Mouse (Mus musculus): ENCODE data around the gene Ercc6l. TPM values are rescaled to one million over a fixed set of nuclear protein-coding genes. Genes with fewer than 3 reads are reported as not detected.

The Ercc6l gene
- polyA plus RNA-seq, 1 experiment: 13.0 TPM

- 0 out of 2 replicates have a peak, but pooled peaks cover 4% of the 10 kb centered on the region for H3K4me1 ChIP-seq (ENCODE audit: control insufficient read depth, insufficient read depth, low read length)
- H3K4me3 ChIP-seq (ENCODE audit: insufficient read depth, low read length): no peak overlapping the region
- TF ChIP-seq CTCF (IDR thresholded peaks at IDR 0.05; ENCODE audit: borderline replicate concordance, insufficient read depth, low read length): no peak
- TF ChIP-seq POLR2A (IDR thresholded peaks at IDR 0.05; ENCODE audit: low read depth, low read length): no peak
- no peak overlapping the region for H3K27ac ChIP-seq (ENCODE audit: insufficient read depth, low read length)
Measured at GRCm38 (mm10) chrX:102169724-102170123, 12.8 kb upstream of the Ercc6l start.

DNA sequence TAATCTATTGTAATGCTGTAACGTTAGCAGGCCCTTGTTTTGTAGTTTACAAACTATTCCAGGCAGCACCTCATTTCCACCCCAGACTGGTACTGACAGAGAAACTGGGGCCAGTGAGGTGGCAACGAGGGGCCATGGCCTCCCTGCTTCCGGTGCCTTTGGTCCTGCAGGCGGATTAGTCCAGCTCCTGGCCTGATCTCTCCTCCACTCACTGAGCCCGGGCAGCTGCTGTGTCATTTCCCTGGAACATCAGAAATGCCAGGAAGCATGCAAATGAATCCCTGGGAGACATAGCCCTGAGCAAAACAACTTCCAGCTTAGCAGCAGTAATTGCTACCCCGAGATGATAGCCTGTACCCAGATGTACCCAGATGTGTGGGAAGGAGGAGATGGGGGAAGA, 10.1 kb upstream of the Ercc6l start:
- Histone ChIP-seq H3K27ac (ENCODE audit: insufficient read depth, low read length) (peak overlapping the region; percentile 39; the same call in 1 of the 2 replicates), H3K4me3 (ENCODE audit: insufficient read depth, low read length) (no peak overlapping the region), H3K4me1 (ENCODE audit: control insufficient read depth, insufficient read depth, low read length) (0 out of 2 replicates have a peak, but pooled peaks cover 4% of the 10 kb centered on the region)
- TF ChIP-seq CTCF (IDR thresholded peaks at IDR 0.05; ENCODE audit: borderline replicate concordance, insufficient read depth, low read length) (no peak), POLR2A (IDR thresholded peaks at IDR 0.05; ENCODE audit: low read depth, low read length) (no peak)

GRCm38 (mm10) chrX:102166521-102166920, 9.6 kb upstream of the Ercc6l start:
- 0 out of 2 replicates have a peak, but pooled peaks cover 4% of the 10 kb centered on the region for H3K4me1 ChIP-seq (ENCODE audit: control insufficient read depth, insufficient read depth, low read length)
- no peak for TF ChIP-seq POLR2A (IDR thresholded peaks at IDR 0.05; ENCODE audit: low read depth, low read length)
- no peak for TF ChIP-seq CTCF (IDR thresholded peaks at IDR 0.05; ENCODE audit: borderline replicate concordance, insufficient read depth, low read length)
- H3K4me3 ChIP-seq (ENCODE audit: insufficient read depth, low read length): no peak overlapping the region
- peak overlapping the region; percentile 39; the same call in 1 of the 2 replicates for H3K27ac ChIP-seq (ENCODE audit: insufficient read depth, low read length)

DNA sequence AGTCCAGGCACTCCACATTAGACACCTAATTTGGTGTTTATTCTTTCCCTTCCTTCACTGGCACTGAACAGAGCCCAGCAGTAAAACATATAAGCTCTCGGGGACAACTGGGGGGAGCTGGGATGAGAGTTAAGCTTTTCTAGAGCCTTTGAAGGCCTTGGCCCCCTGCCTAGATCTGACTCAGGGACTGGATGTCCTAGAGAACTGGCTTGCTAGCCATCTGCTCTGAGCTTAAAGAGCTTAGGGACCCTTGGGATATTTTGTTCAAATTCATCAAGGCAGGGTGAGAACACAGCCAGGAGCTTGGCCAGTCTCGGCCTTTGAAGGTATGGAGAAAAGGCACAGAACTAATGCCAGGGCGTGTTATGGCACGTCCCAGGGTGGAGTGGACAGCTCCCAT, 6.6 kb upstream of the Ercc6l start:
- Histone ChIP-seq H3K4me3 (ENCODE audit: insufficient read depth, low read length) (no peak overlapping the region), H3K27ac (ENCODE audit: insufficient read depth, low read length) (no peak overlapping the region), H3K4me1 (ENCODE audit: control insufficient read depth, insufficient read depth, low read length) (0 out of 2 replicates have a peak, but pooled peaks cover 4% of the 10 kb centered on the region)
- TF ChIP-seq POLR2A (IDR thresholded peaks at IDR 0.05; ENCODE audit: low read depth, low read length) (no peak), CTCF (IDR thresholded peaks at IDR 0.05; ENCODE audit: borderline replicate concordance, insufficient read depth, low read length) (no peak)

DNA sequence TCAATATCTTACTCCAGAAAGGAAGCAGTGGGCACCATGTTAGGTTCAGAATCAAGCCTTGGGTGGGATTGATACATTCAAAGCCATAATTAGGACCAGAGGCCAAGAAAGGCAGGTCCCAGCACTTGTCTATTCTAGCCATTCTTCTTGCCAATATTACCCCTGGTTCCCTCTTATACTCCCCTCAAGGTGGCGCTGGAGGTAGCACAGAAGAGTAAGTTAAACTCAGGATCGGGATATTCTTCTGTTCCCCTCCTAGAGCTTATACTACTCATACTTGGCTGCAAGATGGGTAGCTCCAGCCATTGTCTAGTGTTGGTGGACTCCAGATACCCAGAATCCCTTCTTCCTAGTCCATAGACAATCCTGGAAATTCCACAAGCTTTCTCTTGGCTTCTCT, 6.2 kb upstream of the Ercc6l start:
- TF ChIP-seq POLR2A (IDR thresholded peaks at IDR 0.05; ENCODE audit: low read depth, low read length) (no peak), CTCF (IDR thresholded peaks at IDR 0.05; ENCODE audit: borderline replicate concordance, insufficient read depth, low read length) (no peak)
- 0 out of 2 replicates have a peak, but pooled peaks cover 4% of the 10 kb centered on the region for H3K4me1 ChIP-seq (ENCODE audit: control insufficient read depth, insufficient read depth, low read length)
- H3K27ac ChIP-seq (ENCODE audit: insufficient read depth, low read length): no peak overlapping the region
- H3K4me3 ChIP-seq (ENCODE audit: insufficient read depth, low read length): no peak overlapping the region

DNA sequence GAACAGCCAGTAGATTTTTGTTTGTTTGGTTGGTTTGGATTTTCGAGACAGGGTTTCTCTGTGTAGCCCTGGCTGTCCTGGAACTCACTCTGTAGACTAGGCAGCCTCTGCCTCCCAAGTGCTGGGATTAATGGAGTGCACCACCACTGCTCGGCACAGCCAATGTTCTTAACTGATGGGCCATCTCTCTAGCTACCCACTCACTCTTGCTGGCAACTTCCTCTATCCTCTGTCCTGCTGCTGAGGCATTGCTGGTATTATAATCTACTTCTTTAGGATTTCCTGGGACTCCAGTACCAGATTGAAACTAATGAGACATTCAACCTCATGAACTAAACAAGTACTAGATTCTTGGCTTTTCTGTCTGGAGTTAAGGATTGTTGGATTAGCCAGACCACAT, 3.6 kb upstream of the Ercc6l start:
- H3K27ac ChIP-seq (ENCODE audit: insufficient read depth, low read length): no peak overlapping the region
- no peak overlapping the region for H3K4me3 ChIP-seq (ENCODE audit: insufficient read depth, low read length)
- H3K4me1 ChIP-seq (ENCODE audit: control insufficient read depth, insufficient read depth, low read length): no peaks in the 10 kb centered on the region
- TF ChIP-seq CTCF (IDR thresholded peaks at IDR 0.05; ENCODE audit: borderline replicate concordance, insufficient read depth, low read length): no peak
- no peak for TF ChIP-seq POLR2A (IDR thresholded peaks at IDR 0.05; ENCODE audit: low read depth, low read length)

GRCm38 (mm10) chrX:102159778-102160177, 2.9 kb upstream of the Ercc6l start:
- no peak overlapping the region for H3K27ac ChIP-seq (ENCODE audit: insufficient read depth, low read length)
- no peak for TF ChIP-seq CTCF (IDR thresholded peaks at IDR 0.05; ENCODE audit: borderline replicate concordance, insufficient read depth, low read length)
- no peak for TF ChIP-seq POLR2A (IDR thresholded peaks at IDR 0.05; ENCODE audit: low read depth, low read length)
- no peaks in the 10 kb centered on the region for H3K4me1 ChIP-seq (ENCODE audit: control insufficient read depth, insufficient read depth, low read length)
- no peak overlapping the region for H3K4me3 ChIP-seq (ENCODE audit: insufficient read depth, low read length)

GRCm38 (mm10) chrX:102157423-102157791, 516 bp upstream of the Ercc6l start:
- Histone ChIP-seq H3K4me3 (ENCODE audit: insufficient read depth, low read length) (peak overlapping the region; percentile 36), H3K27ac (ENCODE audit: insufficient read depth, low read length) (peak overlapping the region; percentile 80)
- no peak for TF ChIP-seq CTCF (IDR thresholded peaks at IDR 0.05; ENCODE audit: borderline replicate concordance, insufficient read depth, low read length)
- TF ChIP-seq POLR2A (IDR thresholded peaks at IDR 0.05; ENCODE audit: low read depth, low read length): no peak

DNA sequence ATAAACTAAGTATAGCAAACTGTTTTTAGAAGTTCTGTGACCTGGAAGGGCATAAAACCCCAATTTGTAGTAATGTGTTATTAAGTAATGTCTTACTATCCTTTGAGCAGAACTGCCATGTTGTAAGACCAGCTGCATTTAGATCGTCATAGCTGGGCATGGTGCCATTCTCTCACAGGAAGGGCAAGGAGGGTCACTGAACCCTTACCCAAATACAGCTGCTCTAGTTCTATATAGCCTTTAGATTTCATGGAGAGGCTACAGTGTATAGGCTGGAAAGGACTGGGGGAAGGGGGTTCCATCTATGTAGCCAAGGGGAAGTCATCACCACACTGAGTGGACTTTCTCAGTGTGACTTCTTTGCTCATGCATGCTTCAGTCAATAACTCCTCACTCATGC, 15.7 kb downstream of the Ercc6l start:
- H3K27ac ChIP-seq (ENCODE audit: insufficient read depth, low read length): no peak overlapping the region
- no peak for TF ChIP-seq CTCF (IDR thresholded peaks at IDR 0.05; ENCODE audit: borderline replicate concordance, insufficient read depth, low read length)
- no peak for TF ChIP-seq POLR2A (IDR thresholded peaks at IDR 0.05; ENCODE audit: low read depth, low read length)

More at GRCm38 (mm10) chrX:102157423-102157791, 516 bp upstream of the Ercc6l start:
- H3K4me1 ChIP-seq (ENCODE audit: control insufficient read depth, insufficient read depth, low read length): no peaks in the 10 kb centered on the region

DNA sequence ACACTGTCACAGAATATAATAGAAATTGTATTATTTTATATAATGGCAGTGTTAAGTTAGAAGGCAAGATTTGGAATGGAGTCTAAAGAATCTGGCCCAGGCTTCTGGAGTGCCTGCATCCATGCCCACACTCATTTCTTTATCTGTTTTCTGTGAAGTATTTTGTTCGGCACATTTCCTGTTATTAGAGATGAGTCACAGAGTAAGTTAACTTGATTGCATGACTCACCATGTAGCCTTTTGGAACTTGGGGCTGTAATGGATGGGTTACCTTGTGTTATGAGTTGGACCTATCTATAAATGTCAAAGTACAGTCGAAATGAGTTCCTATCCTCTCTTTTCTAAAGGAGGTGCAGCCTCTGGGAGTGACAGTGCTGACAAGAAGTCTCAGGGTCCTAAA, 35.6 kb downstream of the Ercc6l start:
- Histone ChIP-seq H3K4me3 (ENCODE audit: insufficient read depth, low read length) (no peak overlapping the region), H3K4me1 (ENCODE audit: control insufficient read depth, insufficient read depth, low read length) (no peaks in the 10 kb centered on the region), H3K27ac (ENCODE audit: insufficient read depth, low read length) (no peak overlapping the region)
- TF ChIP-seq POLR2A (IDR thresholded peaks at IDR 0.05; ENCODE audit: low read depth, low read length): no peak
- TF ChIP-seq CTCF (IDR thresholded peaks at IDR 0.05; ENCODE audit: borderline replicate concordance, insufficient read depth, low read length): no peak

More for the DNA sequence above, 15.7 kb downstream of the Ercc6l start:
- no peak overlapping the region for H3K4me3 ChIP-seq (ENCODE audit: insufficient read depth, low read length)
- H3K4me1 ChIP-seq (ENCODE audit: control insufficient read depth, insufficient read depth, low read length): no peaks in the 10 kb centered on the region
